Mouse (Mus musculus) ES-E14 (cell line): ENCODE data around the gene Larp4b. TPM values are rescaled to one million over a fixed set of nuclear protein-coding genes. Genes with fewer than 3 reads are reported as not detected.

Experiments
- DNase-seq: peaks from one replicate; pipeline ENCODE4 v3.0.0-alpha.2; 2013; ENCODE audit warnings: low read depth, low spot score
- H3K27ac ChIP-seq: 2 replicates; pipeline ENCODE4 v1.5.1; 2012; ENCODE audit warnings: low read depth, mild to moderate bottlenecking, low read length, moderate library complexity, mixed read lengths; ENCODE audit not compliant: poor library complexity, insufficient read depth, severe bottlenecking
- H3K36me3 ChIP-seq: 2 replicates; pipeline ENCODE4 v1.6.1; 2012; ENCODE audit warnings: mild to moderate bottlenecking, low read length, moderate library complexity, mixed read lengths; ENCODE audit not compliant: control insufficient read depth, poor library complexity, insufficient read depth, severe bottlenecking
- H3K4me1 ChIP-seq, 2 experiments: fragments of 150-350 bp in 1 of 2; sonication (generic) in 1 of 2; 2 replicates each; pipeline ENCODE4 v1.6.1; 2012; ENCODE audit warnings: low read length in 2 of 2, mild to moderate bottlenecking in 1 of 2, mixed read lengths in 1 of 2; ENCODE audit not compliant: control insufficient read depth in 2 of 2, insufficient read depth in 2 of 2, poor library complexity in 1 of 2
- H3K4me3 ChIP-seq, 2 experiments: fragments of 150-350 bp in 1 of 2; sonication (generic) in 1 of 2; 2 replicates each; pipeline ENCODE4 v1.5.1; 2012; ENCODE audit warnings: low read length in 2 of 2, low read depth in 1 of 2, mild to moderate bottlenecking in 1 of 2, mixed read lengths in 1 of 2; ENCODE audit not compliant: insufficient read depth in 1 of 2, poor library complexity in 1 of 2, severe bottlenecking in 1 of 2
- H3K9ac ChIP-seq: 2 replicates; pipeline ENCODE4 v1.6.1; 2012; ENCODE audit warnings: low read depth, mild to moderate bottlenecking, low read length, mixed read lengths; ENCODE audit not compliant: poor library complexity, insufficient read depth, severe bottlenecking
- H3K9me3 ChIP-seq: fragments of 150-350 bp; sonication (generic); 2 replicates; pipeline ENCODE4 v1.6.1; 2012; ENCODE audit warnings: low read depth, mild to moderate bottlenecking, low read length; ENCODE audit not compliant: control insufficient read depth, insufficient read depth
- CHD2 ChIP-seq: IDR thresholded peaks from 2 replicates; pipeline ENCODE4 v1.6.1; 2014; ENCODE audit warnings: mild to moderate bottlenecking, low read depth, low read length, inconsistent platforms
- HCFC1 ChIP-seq: IDR thresholded peaks from 2 replicates; pipeline ENCODE4 v1.6.1; 2012; ENCODE audit warnings: low read length, inconsistent platforms, borderline replicate concordance; ENCODE audit not compliant: insufficient read depth
- MAFK ChIP-seq: IDR thresholded peaks from 2 replicates; pipeline ENCODE4 v1.6.1; 2014; ENCODE audit warnings: mild to moderate bottlenecking, low read depth, low read length, inconsistent platforms; ENCODE audit not compliant: insufficient read depth
- ZC3H11A ChIP-seq: IDR thresholded peaks from 2 replicates; pipeline ENCODE4 v1.6.1; 2012; ENCODE audit warnings: low read depth, mild to moderate bottlenecking, inconsistent platforms, low read length, borderline replicate concordance
- ZNF384 ChIP-seq: IDR thresholded peaks from 2 replicates; pipeline ENCODE4 v1.6.1; 2012; ENCODE audit warnings: low read depth, low read length, inconsistent platforms
- in situ Hi-C, 2 experiments: fragments of 600-800 bp; cut with MboI; formaldehyde crosslinking; loops; one replicate each; pipeline ENCODE4 v1.15.1; 2025; ENCODE audit warnings: low sequenced_read_pairs in 2 of 2, inconsistent platforms in 1 of 2; ENCODE audit not compliant: unreplicated experiment in 2 of 2
- total RNA-seq: library from RNA; depleted of rRNA; stranded (reverse); fragments of 300-350 nt; gene quantifications from 2 replicates; pipeline ENCODE4 v1.2.3, GENCODE M21; 2012

The Larp4b gene
- total RNA-seq, 1 experiment = 66.3 TPM

DNA sequence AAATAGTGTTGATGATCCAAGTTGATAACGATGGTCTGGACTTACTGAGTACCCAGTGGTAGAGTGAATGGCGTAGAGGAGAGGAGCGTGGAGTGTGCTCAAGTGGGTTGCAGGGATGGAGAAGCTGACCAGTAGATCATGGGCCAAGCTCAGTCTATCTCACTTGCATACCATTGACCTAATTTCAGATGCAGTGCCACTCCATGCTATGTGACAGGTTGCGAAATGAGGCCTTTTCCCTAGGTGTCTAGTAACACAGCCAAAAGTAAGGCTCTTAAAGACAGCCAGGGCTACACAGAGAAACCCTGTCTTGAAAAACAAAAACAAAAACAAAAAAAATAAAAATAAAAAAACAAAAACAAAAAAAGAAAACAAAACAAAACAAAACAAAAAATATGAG, 35.0 kb upstream of the Larp4b start:
- in situ Hi-C loops = no loop called here
- no peak for DNase-seq

DNA sequence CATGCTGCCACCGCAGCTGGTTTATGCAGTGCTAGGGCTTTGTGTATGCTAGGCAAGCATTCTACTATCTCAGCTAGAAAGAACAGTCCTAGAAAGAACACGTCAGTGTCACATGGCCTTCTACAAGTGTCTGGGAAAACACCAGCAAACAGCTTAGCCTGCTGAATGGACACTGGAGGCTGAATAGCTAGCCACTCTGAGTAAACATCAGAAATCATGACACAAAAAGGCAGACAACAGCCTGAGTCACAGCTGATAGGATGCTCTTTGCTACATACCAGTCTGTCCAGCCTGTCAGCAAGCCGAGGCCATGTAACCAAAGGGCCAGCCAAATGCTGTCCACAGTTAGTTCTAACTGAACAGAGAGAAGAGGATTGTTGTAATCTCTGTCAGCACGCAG, 32.3 kb upstream of the Larp4b start:
- Histone ChIP-seq H3K9me3 (no peaks in the 10 kb centered on the region), H3K27ac (no peak overlapping the region), H3K4me1 (no peaks in the 10 kb centered on the region), H3K36me3 (no peaks in the 10 kb centered on the region), H3K9ac (no peak overlapping the region), H3K4me3 (no peak overlapping the region)
- in situ Hi-C loops = no loop called here
- TF ChIP-seq ZC3H11A = no peak
- TF ChIP-seq CHD2 = no peak
- TF ChIP-seq ZNF384 = no peak
- TF ChIP-seq MAFK = no peak
- TF ChIP-seq HCFC1 = no peak
- DNase-seq = no peak

More for the DNA sequence above, 35.0 kb upstream of the Larp4b start:
- TF ChIP-seq CHD2 (no peak), ZNF384 (no peak), HCFC1 (no peak), ZC3H11A (no peak), MAFK (no peak)
- H3K9ac ChIP-seq = no peak overlapping the region
- H3K36me3 ChIP-seq = no peaks in the 10 kb centered on the region
- no peak overlapping the region for H3K4me3 ChIP-seq
- no peaks in the 10 kb centered on the region for H3K4me1 ChIP-seq
- no peaks in the 10 kb centered on the region for H3K9me3 ChIP-seq
- H3K27ac ChIP-seq = no peak overlapping the region

GRCm38 (mm10) chr13:9064196-9064595, 29.5 kb upstream of the Larp4b start:
- Histone ChIP-seq H3K4me3 (no peak overlapping the region), H3K4me1 (no peaks in the 10 kb centered on the region), H3K36me3 (no peaks in the 10 kb centered on the region), H3K9ac (no peak overlapping the region), H3K27ac (no peak overlapping the region), H3K9me3 (no peaks in the 10 kb centered on the region)
- in situ Hi-C loops = no loop called here
- no peak for DNase-seq
- TF ChIP-seq HCFC1 (no peak), MAFK (no peak), ZNF384 (no peak), CHD2 (no peak)

GRCm38 (mm10) chr13:9066107-9066506, 27.6 kb upstream of the Larp4b start:
- TF ChIP-seq ZC3H11A (no peak), HCFC1 (no peak), CHD2 (no peak), MAFK (no peak), ZNF384 (no peak)
- no peak overlapping the region for H3K4me3 ChIP-seq
- H3K9ac ChIP-seq = no peak overlapping the region
- H3K36me3 ChIP-seq = no peaks in the 10 kb centered on the region
- in situ Hi-C loops = no loop called here
- no peaks in the 10 kb centered on the region for H3K4me1 ChIP-seq
- H3K27ac ChIP-seq = no peak overlapping the region
- DNase-seq = no peak
- no peaks in the 10 kb centered on the region for H3K9me3 ChIP-seq

GRCm38 (mm10) chr13:9071008-9071407, 22.7 kb upstream of the Larp4b start:
- no peaks in the 10 kb centered on the region for H3K4me1 ChIP-seq
- in situ Hi-C loops = no loop called here
- no peak for DNase-seq
- no peak for TF ChIP-seq ZC3H11A
- no peak for TF ChIP-seq ZNF384
- TF ChIP-seq HCFC1 = no peak
- no peak for TF ChIP-seq MAFK
- no peak for TF ChIP-seq CHD2
- no peak overlapping the region for H3K27ac ChIP-seq
- no peaks in the 10 kb centered on the region for H3K36me3 ChIP-seq
- no peak overlapping the region for H3K9ac ChIP-seq
- no peak overlapping the region for H3K4me3 ChIP-seq
- no peaks in the 10 kb centered on the region for H3K9me3 ChIP-seq
